Mouse (Mus musculus): Measurements from ENCODE around the gene Cnn3. TPM values are rescaled to one million over a fixed set of nuclear protein-coding genes. Genes with fewer than 3 reads are reported as not detected.

The Cnn3 gene
- polyA plus RNA-seq, 1 experiment = not detected

- Histone ChIP-seq H3K4me3 (ENCODE audit: insufficient read depth, low read depth, low read length) (no peak overlapping the region), H3K27ac (ENCODE audit: insufficient read depth, low read depth, low read length) (no peak overlapping the region), H3K4me1 (ENCODE audit: control insufficient read depth, insufficient read depth, low read length) (no peaks in the 10 kb centered on the region)
- WGBS = 70% methylated on average over 7 of the region's 7 CpGs
- TF ChIP-seq CTCF (IDR thresholded peaks at IDR 0.05; ENCODE audit: insufficient read depth, low read depth, low read length) (no peak), POLR2A (IDR thresholded peaks at IDR 0.05; ENCODE audit: insufficient read depth, low read depth, low read length) (no peak)
Observed at GRCm38 (mm10) chr3:121396561-121396960, 29.7 kb upstream of the Cnn3 start.

- H3K4me1 ChIP-seq (ENCODE audit: control insufficient read depth, insufficient read depth, low read length) = no peaks in the 10 kb centered on the region
- WGBS = 71% methylated on average over 6 of the region's 6 CpGs
Observed at GRCm38 (mm10) chr3:121397007-121397406, 29.3 kb upstream of the Cnn3 start.

GRCm38 (mm10) chr3:121401384-121401783 lies 24.9 kb upstream of the Cnn3 start:
- no peak overlapping the region for H3K4me3 ChIP-seq (ENCODE audit: insufficient read depth, low read depth, low read length)
- H3K4me1 ChIP-seq (ENCODE audit: control insufficient read depth, insufficient read depth, low read length) = no peaks in the 10 kb centered on the region
- 86% methylated on average over 4 of the region's 4 CpGs for WGBS
- no peak overlapping the region for H3K27ac ChIP-seq (ENCODE audit: insufficient read depth, low read depth, low read length)
- TF ChIP-seq CTCF (IDR thresholded peaks at IDR 0.05; ENCODE audit: insufficient read depth, low read depth, low read length) (no peak), POLR2A (IDR thresholded peaks at IDR 0.05; ENCODE audit: insufficient read depth, low read depth, low read length) (no peak)

More at GRCm38 (mm10) chr3:121397007-121397406, 29.3 kb upstream of the Cnn3 start:
- Histone ChIP-seq H3K27ac (ENCODE audit: insufficient read depth, low read depth, low read length) (no peak overlapping the region), H3K4me3 (ENCODE audit: insufficient read depth, low read depth, low read length) (no peak overlapping the region)
- TF ChIP-seq CTCF (IDR thresholded peaks at IDR 0.05; ENCODE audit: insufficient read depth, low read depth, low read length) = no peak
- no peak for TF ChIP-seq POLR2A (IDR thresholded peaks at IDR 0.05; ENCODE audit: insufficient read depth, low read depth, low read length)

DNA sequence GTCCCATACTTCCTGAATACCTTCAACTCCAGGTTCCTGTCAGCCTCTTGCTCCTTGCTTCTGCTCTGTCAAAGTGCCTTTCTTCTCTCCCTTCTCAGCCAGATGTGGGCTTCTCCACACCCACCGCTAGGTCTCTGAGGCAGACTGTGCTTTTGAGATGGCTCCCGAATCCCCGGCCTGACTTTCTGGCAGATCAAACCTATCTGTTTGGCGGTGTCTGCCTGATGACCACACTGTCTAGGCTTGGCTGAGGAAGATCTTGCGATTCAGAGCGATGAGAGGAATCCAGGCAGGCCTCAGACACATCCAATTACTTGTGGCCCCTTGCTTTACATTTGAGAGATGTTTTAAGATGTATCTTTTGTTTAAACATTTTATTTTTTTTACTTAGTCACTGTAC lies 24.2 kb upstream of the Cnn3 start:
- TF ChIP-seq CTCF (IDR thresholded peaks at IDR 0.05; ENCODE audit: insufficient read depth, low read depth, low read length) = no peak
- no peak for TF ChIP-seq POLR2A (IDR thresholded peaks at IDR 0.05; ENCODE audit: insufficient read depth, low read depth, low read length)
- no peaks in the 10 kb centered on the region for H3K4me1 ChIP-seq (ENCODE audit: control insufficient read depth, insufficient read depth, low read length)
- 95% methylated on average over 6 of the region's 6 CpGs for WGBS

DNA sequence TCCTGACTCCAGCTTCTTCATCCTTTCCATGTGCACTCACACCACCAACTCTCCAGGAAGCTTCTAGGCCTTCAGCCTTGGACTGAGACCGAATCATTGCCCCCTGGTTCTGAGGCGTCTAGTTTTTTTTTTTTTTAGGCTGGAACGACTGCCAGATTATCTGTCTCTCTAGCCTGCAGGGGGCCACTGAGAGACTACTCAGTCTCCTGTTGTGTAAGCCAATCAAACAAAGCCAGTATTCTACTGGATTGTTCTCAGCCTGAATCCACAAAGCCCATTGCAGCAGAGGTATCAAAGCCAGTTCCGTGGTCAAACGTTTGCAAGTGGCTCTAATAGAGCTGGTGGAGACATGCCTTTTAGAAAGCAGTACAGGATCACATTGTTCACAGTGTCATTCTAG lies 22.8 kb upstream of the Cnn3 start:
- Histone ChIP-seq H3K4me3 (ENCODE audit: insufficient read depth, low read depth, low read length) (no peak overlapping the region), H3K27ac (ENCODE audit: insufficient read depth, low read depth, low read length) (no peak overlapping the region), H3K4me1 (ENCODE audit: control insufficient read depth, insufficient read depth, low read length) (no peaks in the 10 kb centered on the region)
- TF ChIP-seq CTCF (IDR thresholded peaks at IDR 0.05; ENCODE audit: insufficient read depth, low read depth, low read length) = no peak
- no peak for TF ChIP-seq POLR2A (IDR thresholded peaks at IDR 0.05; ENCODE audit: insufficient read depth, low read depth, low read length)
- WGBS = 52% methylated on average over 5 of the region's 5 CpGs

More for the DNA sequence above, 24.2 kb upstream of the Cnn3 start:
- Histone ChIP-seq H3K4me3 (ENCODE audit: insufficient read depth, low read depth, low read length) (no peak overlapping the region), H3K27ac (ENCODE audit: insufficient read depth, low read depth, low read length) (no peak overlapping the region)

DNA sequence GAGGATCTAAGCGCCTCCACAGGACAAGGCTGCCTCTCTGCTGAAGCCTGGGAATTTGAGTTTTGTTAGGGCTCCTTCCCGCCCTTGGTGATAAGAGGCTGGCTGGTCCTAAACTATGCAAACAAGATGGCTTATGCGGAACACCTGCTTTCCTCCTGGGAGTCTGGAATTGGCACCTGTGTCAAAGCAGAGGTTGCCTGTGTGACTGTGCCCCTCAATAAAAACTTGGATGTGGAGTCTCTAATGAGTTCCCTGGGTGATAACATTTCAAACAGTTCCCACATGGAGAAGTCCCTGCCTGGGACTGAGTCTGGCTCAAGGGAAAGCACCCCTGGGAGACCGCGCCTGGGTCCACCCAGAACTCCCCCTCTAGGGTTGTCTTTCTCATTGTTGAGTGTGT lies 21.2 kb upstream of the Cnn3 start:
- TF ChIP-seq POLR2A (IDR thresholded peaks at IDR 0.05; ENCODE audit: insufficient read depth, low read depth, low read length) (no peak), CTCF (IDR thresholded peaks at IDR 0.05; ENCODE audit: insufficient read depth, low read depth, low read length) (no peak)
- 97% methylated on average over 5 of the region's 5 CpGs for WGBS
- no peak overlapping the region for H3K4me3 ChIP-seq (ENCODE audit: insufficient read depth, low read depth, low read length)
- no peak overlapping the region for H3K27ac ChIP-seq (ENCODE audit: insufficient read depth, low read depth, low read length)
- H3K4me1 ChIP-seq (ENCODE audit: control insufficient read depth, insufficient read depth, low read length) = no peaks in the 10 kb centered on the region

DNA sequence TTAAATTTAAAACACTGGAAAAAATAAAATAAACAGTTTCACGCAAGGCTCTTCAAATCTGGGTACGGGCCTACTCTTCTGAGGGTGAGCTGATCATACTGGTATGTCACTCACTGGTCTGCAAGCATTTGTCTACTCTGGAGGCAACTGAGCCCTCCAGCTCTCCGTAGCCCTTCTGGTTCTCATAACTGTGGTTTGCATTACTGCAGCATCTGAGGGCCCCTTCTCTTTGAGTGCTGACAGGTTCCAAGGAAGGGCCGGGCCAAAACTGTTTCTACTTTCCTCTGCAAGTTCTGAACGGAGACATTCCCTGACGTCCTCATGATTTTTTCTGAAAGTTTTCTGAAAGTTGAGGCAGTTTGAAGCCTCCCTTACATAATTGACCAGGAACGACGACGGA lies 18.9 kb upstream of the Cnn3 start:
- WGBS = 90% methylated on average over 9 of the region's 9 CpGs
- no peak overlapping the region for H3K4me3 ChIP-seq (ENCODE audit: insufficient read depth, low read depth, low read length)
- no peak for TF ChIP-seq CTCF (IDR thresholded peaks at IDR 0.05; ENCODE audit: insufficient read depth, low read depth, low read length)
- TF ChIP-seq POLR2A (IDR thresholded peaks at IDR 0.05; ENCODE audit: insufficient read depth, low read depth, low read length) = no peak
- no peaks in the 10 kb centered on the region for H3K4me1 ChIP-seq (ENCODE audit: control insufficient read depth, insufficient read depth, low read length)
- no peak overlapping the region for H3K27ac ChIP-seq (ENCODE audit: insufficient read depth, low read depth, low read length)

DNA sequence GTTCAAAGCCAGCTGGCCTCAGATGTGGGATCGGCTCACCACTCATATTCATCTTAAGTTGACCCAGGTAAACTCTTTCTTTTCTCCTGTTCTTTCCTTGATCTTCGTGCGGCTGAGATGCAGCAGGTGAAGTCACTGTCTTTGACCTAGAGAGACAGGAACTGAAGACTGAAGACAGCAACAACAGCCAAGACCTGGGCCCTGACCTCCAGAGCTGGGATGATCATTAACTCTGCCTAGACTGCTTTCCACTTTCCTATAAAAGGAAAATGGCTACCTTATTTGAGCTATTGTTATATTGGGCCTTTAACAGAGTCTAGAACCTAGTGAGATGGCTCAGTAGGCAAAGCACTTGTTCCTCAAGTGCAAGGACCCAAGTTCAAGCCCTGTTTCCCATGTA lies 17.9 kb upstream of the Cnn3 start:
- Histone ChIP-seq H3K27ac (ENCODE audit: insufficient read depth, low read depth, low read length) (no peak overlapping the region), H3K4me1 (ENCODE audit: control insufficient read depth, insufficient read depth, low read length) (no peaks in the 10 kb centered on the region), H3K4me3 (ENCODE audit: insufficient read depth, low read depth, low read length) (no peak overlapping the region)
- TF ChIP-seq CTCF (IDR thresholded peaks at IDR 0.05; ENCODE audit: insufficient read depth, low read depth, low read length) (no peak), POLR2A (IDR thresholded peaks at IDR 0.05; ENCODE audit: insufficient read depth, low read depth, low read length) (no peak)
- whole genome bisulfite sequencing = 96% methylated on average over 3 of the region's 3 CpGs

GRCm38 (mm10) chr3:121411450-121411849 lies 14.8 kb upstream of the Cnn3 start:
- Histone ChIP-seq H3K27ac (ENCODE audit: insufficient read depth, low read depth, low read length) (no peak overlapping the region), H3K4me3 (ENCODE audit: insufficient read depth, low read depth, low read length) (no peak overlapping the region), H3K4me1 (ENCODE audit: control insufficient read depth, insufficient read depth, low read length) (no peaks in the 10 kb centered on the region)
- TF ChIP-seq CTCF (IDR thresholded peaks at IDR 0.05; ENCODE audit: insufficient read depth, low read depth, low read length) (no peak), POLR2A (IDR thresholded peaks at IDR 0.05; ENCODE audit: insufficient read depth, low read depth, low read length) (no peak)
- 80% methylated on average over 6 of the region's 6 CpGs for WGBS

Measured in olfactory bulb, adult 2 months (tissue).